Mouse (Mus musculus) MEL (cell line): Measurements from ENCODE around the gene Homer2.

Experiments
- CTCF ChIP-seq, 3 experiments: IDR thresholded peaks in 2 of 3; conservative IDR thresholded peaks in 1 of 3; 2 replicates each; pipeline ENCODE4 v1.5.1; 2011 to 2012; ENCODE audit warnings: low read length in 3 of 3, low read depth in 2 of 3, mild to moderate bottlenecking in 2 of 3, improper control_type of control experiment in 1 of 3, inconsistent platforms in 1 of 3, mixed read lengths in 1 of 3, moderate library complexity in 1 of 3; ENCODE audit not compliant: control insufficient read depth in 1 of 3, insufficient read depth in 1 of 3, poor library complexity in 1 of 3, severe bottlenecking in 1 of 3
- ELF1 ChIP-seq: IDR thresholded peaks from 2 replicates; pipeline ENCODE4 v1.6.1; 2014; ENCODE audit warnings: low read depth, mild to moderate bottlenecking, inconsistent platforms, low read length, improper control_type of control experiment, moderate library complexity
- EP300 ChIP-seq, 2 experiments: IDR thresholded peaks; 2 replicates each; pipeline ENCODE4 v1.6.1; 2011; ENCODE audit warnings: improper control_type of control experiment in 2 of 2, low read length in 2 of 2, low read depth in 1 of 2, mild to moderate bottlenecking in 1 of 2
- GABPA ChIP-seq: IDR thresholded peaks from 2 replicates; pipeline ENCODE4 v1.6.1; 2012; ENCODE audit warnings: low read depth, mild to moderate bottlenecking, inconsistent platforms, low read length, improper control_type of control experiment, moderate library complexity
- GATA1 ChIP-seq: IDR thresholded peaks from 2 replicates; pipeline ENCODE4 v1.6.1; 2011; ENCODE audit warnings: low read depth, low read length, improper control_type of control experiment
- MAZ ChIP-seq: IDR thresholded peaks from 2 replicates; pipeline ENCODE4 v1.6.1; 2012; ENCODE audit warnings: low read depth, mild to moderate bottlenecking, inconsistent platforms, low read length, improper control_type of control experiment
- MXI1 ChIP-seq: IDR thresholded peaks from 2 replicates; pipeline ENCODE4 v1.6.1; 2011; ENCODE audit warnings: mild to moderate bottlenecking, low read depth, low read length, improper control_type of control experiment
- MYB ChIP-seq: IDR thresholded peaks from 2 replicates; pipeline ENCODE4 v1.6.1; 2011; ENCODE audit warnings: mild to moderate bottlenecking, low read depth, low read length, improper control_type of control experiment
- NELFE ChIP-seq: IDR thresholded peaks from 2 replicates; pipeline ENCODE4 v1.6.1; 2011; ENCODE audit warnings: low read depth, low read length, improper control_type of control experiment
- POLR2A ChIP-seq, 2 experiments: IDR thresholded peaks; 2 replicates each; pipeline ENCODE4 v1.6.1; 2011 to 2012; ENCODE audit warnings: low read length in 2 of 2, mild to moderate bottlenecking in 2 of 2, control low read depth in 1 of 2, improper control_type of control experiment in 1 of 2, low read depth in 1 of 2, moderate library complexity in 1 of 2; ENCODE audit not compliant: control insufficient read depth in 1 of 2, insufficient read depth in 1 of 2, poor library complexity in 1 of 2
- POLR2AphosphoS5 ChIP-seq: IDR thresholded peaks from 2 replicates; pipeline ENCODE4 v1.6.1; 2012; ENCODE audit warnings: low read depth, borderline replicate concordance, mild to moderate bottlenecking, inconsistent platforms, low read length, moderate library complexity, mixed read lengths
- USF1 ChIP-seq: IDR thresholded peaks from 2 replicates; pipeline ENCODE4 v1.6.1; 2014; ENCODE audit warnings: low read depth, mild to moderate bottlenecking, inconsistent platforms, low read length, improper control_type of control experiment, moderate library complexity

DNA sequence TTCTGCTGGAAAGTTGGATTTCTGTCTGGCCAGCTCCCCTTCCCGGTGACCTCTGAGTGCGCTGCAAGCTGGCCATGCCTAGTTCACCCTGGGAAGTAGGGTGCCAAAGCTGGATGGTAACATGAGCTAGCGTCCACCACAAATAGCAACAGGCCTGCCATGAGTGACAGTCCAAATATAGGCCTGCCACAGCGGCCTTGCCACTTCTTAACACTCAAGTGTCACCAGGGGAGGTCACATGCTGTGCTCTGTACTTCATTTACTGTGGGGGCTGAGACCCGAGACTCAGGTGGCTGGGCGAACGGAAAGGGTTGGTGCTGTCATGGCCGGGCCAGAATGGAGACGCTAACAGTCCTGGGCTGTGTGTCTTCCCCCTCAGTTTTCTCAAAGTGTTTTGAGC is 140.4 kb downstream of the Homer2 start, which contains the start of gene Fsd2:
- no peak for TF ChIP-seq CTCF (IDR thresholded peaks at IDR 0.05 in 2 of 3, conservative IDR thresholded peaks at IDR 0.05 in 1 of 3; ENCODE audit: control insufficient read depth in 1 of 3, insufficient read depth in 1 of 3, low read depth in 2 of 3, low read length in 3 of 3, poor library complexity in 1 of 3, severe bottlenecking in 1 of 3)
- TF ChIP-seq GABPA: no peak
- no peak for TF ChIP-seq USF1
- no peak for TF ChIP-seq EP300 (IDR thresholded peaks at IDR 0.05; ENCODE audit: low read depth in 1 of 2, low read length in 2 of 2)
- TF ChIP-seq GATA1: no peak
- no peak for TF ChIP-seq POLR2A (IDR thresholded peaks at IDR 0.05; ENCODE audit: control insufficient read depth in 1 of 2, insufficient read depth in 1 of 2, low read depth in 1 of 2, low read length in 2 of 2, poor library complexity in 1 of 2)
- TF ChIP-seq NELFE: no peak
- no peak for TF ChIP-seq MXI1
- TF ChIP-seq MAZ: no peak
- TF ChIP-seq MYB: no peak
- no peak for TF ChIP-seq POLR2AphosphoS5
- TF ChIP-seq ELF1: no peak
